Mouse (Mus musculus): Measurements from ENCODE around the gene Rd3. TPM values are rescaled to one million over a fixed set of nuclear protein-coding genes. Genes with fewer than 3 reads are reported as not detected.

Gene Rd3
- 0.97 and 1.2 TPM in 2 replicates for polyA plus RNA-seq (2012; rRNA removed)

DNA sequence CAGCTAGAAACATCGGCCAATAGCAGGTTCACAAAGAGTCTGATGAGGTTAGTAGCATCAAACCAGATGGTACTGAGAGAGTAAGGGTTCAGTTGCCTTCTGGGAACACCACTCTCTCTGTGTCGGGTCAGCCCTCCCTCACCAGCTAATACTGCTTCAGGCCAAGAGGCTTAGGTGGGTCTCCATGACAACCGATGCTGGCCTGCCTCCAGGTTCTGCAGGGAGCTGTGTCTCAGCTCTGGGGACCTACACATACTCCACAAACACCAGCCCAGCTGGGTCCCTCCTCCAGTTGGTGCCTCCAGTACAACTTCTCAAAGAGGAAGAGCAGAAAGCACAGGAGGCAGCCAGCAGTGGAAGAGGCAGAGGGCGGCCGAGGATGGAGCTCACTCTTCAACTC lies at the start of gene Rd3:
TSS of gene Rd3 (plus strand) at position 184 of the 400 bp plus-strand sequence.

Other genes with a start within 250 kb of the Rd3 start
- 4.4 and 4.6 TPM in 2 replicates for gene Nek2, start 155.9 kb upstream of the Rd3 start, polyA plus RNA-seq (2012; rRNA removed)
- 21.5 and 35.3 TPM in 2 replicates for gene Slc30a1, start 70.6 kb upstream of the Rd3 start, polyA plus RNA-seq (2012; rRNA removed)
- gene Traf5, start 115.2 kb downstream of the Rd3 start, polyA plus RNA-seq (2012; rRNA removed): 16.3 and 21.0 TPM in 2 replicates
- 40.7 and 75.9 TPM in 2 replicates for gene Rcor3, start 160.7 kb downstream of the Rd3 start, polyA plus RNA-seq (2012; rRNA removed)
- gene Kcnh1, start 213.4 kb downstream of the Rd3 start, polyA plus RNA-seq (2012; rRNA removed): 1.4 and 1.9 TPM in 2 replicates